Mouse (Mus musculus) T-helper 17 cell (primary cell): ENCODE measurements at regions not wholly inside any gene's neighbourhood (a gene's known extent, or its start where the extent isn't known, plus 50 kb on each side); places are given as distances from the start of the nearest gene placed in this dataset.
"Not testable (repeated sequence)": the region's sequence is repeated elsewhere in the genome, so short reads cannot be mapped to it uniquely, and the experiment has no call there.

ENCODE experiments used
- in situ Hi-C, 2 experiments: fragments of 300-600 bp; cut with MboI, MseI; formaldehyde crosslinking; loops; 1 replicate in 1 of 2; 2 replicates in 1 of 2; pipeline ENCODE4 v1.15.1; 2025; ENCODE audit warnings: high pct_unique_total_duplicates in 2 of 2

- in situ Hi-C loops: no loop called here
These were observed 278.9 kb upstream of the Gm21293 start for GRCm38 (mm10) chr10:103863909-103864308.

GRCm38 (mm10) chr10:103910098-103910497 lies 232.7 kb upstream of the Gm21293 start:
- in situ Hi-C loops: no loop called here

- in situ Hi-C loops: no loop called here
These were observed 184.6 kb upstream of the Gm21293 start for GRCm38 (mm10) chr10:103958183-103958582.

GRCm38 (mm10) chr10:103976059-103976458 lies 166.7 kb upstream of the Gm21293 start:
- in situ Hi-C loops: no loop called here

- in situ Hi-C loops: no loop called here
These were observed 158.4 kb upstream of the Gm21293 start for GRCm38 (mm10) chr10:103984287-103984956.

GRCm38 (mm10) chr10:104019540-104019939 lies 123.2 kb upstream of the Gm21293 start:
- in situ Hi-C loops: no loop called here

- in situ Hi-C loops: no loop called here
These were observed 121.2 kb upstream of the Gm21293 start for GRCm38 (mm10) chr10:104021593-104021992.

- in situ Hi-C loops: no loop called here
These were observed 114.6 kb upstream of the Gm21293 start for GRCm38 (mm10) chr10:104028162-104028561.

GRCm38 (mm10) chr10:104032771-104033170 lies 110.0 kb upstream of the Gm21293 start:
- in situ Hi-C loops: no loop called here

- in situ Hi-C loops: not testable (repeated sequence)
These were observed 100.9 kb upstream of the Gm21293 start for GRCm38 (mm10) chr10:104041729-104042386.

GRCm38 (mm10) chr10:104042387-104042775 lies 100.4 kb upstream of the Gm21293 start:
- in situ Hi-C loops: no loop called here

- in situ Hi-C loops: no loop called here
These were observed 99.2 kb upstream of the Gm21293 start for GRCm38 (mm10) chr10:104043569-104043968.
